Mouse (Mus musculus) left cerebral cortex, postnatal 36 days (tissue): ENCODE measurements around the gene 4931406C07Rik. TPM values are rescaled to one million over a fixed set of nuclear protein-coding genes. Genes with fewer than 3 reads are reported as not detected.
A peak's percentile ranks its signal among the peaks of the same experiment; 100 is the strongest.

ENCODE experiments used
- DNase-seq, 2 experiments: peaks; one replicate each; pipeline ENCODE4 v3.0.0; 2021 to 2022; ENCODE audit warnings: low spot score in 2 of 2, mixed read lengths in 1 of 2
- intact Hi-C: fragments of 180-260 bp; cut with DNase I; formaldehyde crosslinking; loops from one replicate; pipeline ENCODE4 v1.15.1; 2025
- microRNA-seq: library from miRNA; unstranded; fragments of <30 nt; microRNA quantifications from one replicate; pipeline ENCODE4 v1.2.0, GENCODE M21; 2022
- total RNA-seq, 2 experiments: library from RNA; stranded (reverse); gene quantifications; 2 replicates each; pipeline ENCODE4 v1.2.3; 2021

The 4931406C07Rik gene
- total RNA-seq, 2 experiments from 2014 or later, result 18.1 to 24.5 TPM

GRCm38 (mm10) chr9:15241596-15241939, 64.7 kb downstream of the 4931406C07Rik start:
- DNase-seq, result no peak
- intact Hi-C loops, result no loop called here

- intact Hi-C loops, result no loop called here
Measured at GRCm38 (mm10) chr9:15240863-15241595, 65.2 kb downstream of the 4931406C07Rik start.

GRCm38 (mm10) chr9:15240006-15240405, 66.2 kb downstream of the 4931406C07Rik start:
- intact Hi-C loops, result no loop called here
- no peak for DNase-seq

More at GRCm38 (mm10) chr9:15240863-15241595, 65.2 kb downstream of the 4931406C07Rik start:
- no peak for DNase-seq

GRCm38 (mm10) chr9:15239042-15239925, 67.0 kb downstream of the 4931406C07Rik start, which contains the start of gene Vstm5:
Vstm5 (plus strand) TSS chr9:15239045.
- intact Hi-C loops, result no loop called here
- DNase-seq, result peak; percentile 20 to 43

- no peak for DNase-seq
- intact Hi-C loops, result no loop called here
Measured at GRCm38 (mm10) chr9:15238297-15238990, 67.8 kb downstream of the 4931406C07Rik start.

GRCm38 (mm10) chr9:15237516-15238296, 68.5 kb downstream of the 4931406C07Rik start:
- DNase-seq, result no peak
- intact Hi-C loops, result no loop called here

- intact Hi-C loops, result no loop called here
- no peak for DNase-seq
Measured at GRCm38 (mm10) chr9:15235986-15236385, 70.3 kb downstream of the 4931406C07Rik start.

GRCm38 (mm10) chr9:15233604-15234003, 72.6 kb downstream of the 4931406C07Rik start:
- DNase-seq, result no peak
- intact Hi-C loops, result no loop called here

Small RNA genes within 50 kb of the gene (microRNA-seq; reads per million reads assigned to microRNA genes)
- not detected for gene Gm49349
- gene mmu-mir-7650, result not detected

Other genes starting within 250 kb of the 4931406C07Rik start
- not detected for gene Hephl1, start 194.3 kb downstream of the 4931406C07Rik start, total RNA-seq
- gene Vstm5, start 67.4 kb downstream of the 4931406C07Rik start, total RNA-seq, result 1 to 10 TPM; 8.5 to 9.8 TPM
- 10 to 100 TPM; 35.8 to 42.8 TPM for gene Med17, start 26.5 kb downstream of the 4931406C07Rik start, total RNA-seq
- gene Taf1d, start 234 bp downstream of the 4931406C07Rik start, total RNA-seq, result 10 to 100 TPM; 29.6 to 33.9 TPM
- 10 to 100 TPM; 17.1 to 30.2 TPM for gene Cep295, start 51.3 kb upstream of the 4931406C07Rik start, total RNA-seq
- 1 to 10 TPM; 3.2 to 3.9 TPM for gene Smco4, start 187.0 kb upstream of the 4931406C07Rik start, total RNA-seq